Mouse (Mus musculus): ENCODE results near the gene 9430097D07Rik.

9430097D07Rik gene

GRCm38 (mm10) chr2:32566536-32567063 lies 8.9 kb downstream of the 9430097D07Rik start:
- DNase-seq (ENCODE audit: low spot score in 2 of 2) = no peak

- no peak for DNase-seq (ENCODE audit: low spot score in 2 of 2)
These were observed 15.9 kb downstream of the 9430097D07Rik start for GRCm38 (mm10) chr2:32559570-32559969.

- DNase-seq (ENCODE audit: low spot score in 2 of 2) = no peak
These were observed 19.5 kb downstream of the 9430097D07Rik start for GRCm38 (mm10) chr2:32556019-32556418.

- no peak for DNase-seq (ENCODE audit: low spot score in 2 of 2)
These were observed 20.0 kb downstream of the 9430097D07Rik start for GRCm38 (mm10) chr2:32555484-32555883.

- DNase-seq (ENCODE audit: low spot score in 2 of 2) = no peak
These were observed 21.8 kb downstream of the 9430097D07Rik start for GRCm38 (mm10) chr2:32553592-32554148.

- no peak for DNase-seq (ENCODE audit: low spot score in 2 of 2)
These were observed 24.2 kb downstream of the 9430097D07Rik start for GRCm38 (mm10) chr2:32551236-32551635.

- no peak for DNase-seq (ENCODE audit: low spot score in 2 of 2)
These were observed 25.7 kb downstream of the 9430097D07Rik start for GRCm38 (mm10) chr2:32549764-32550163.

GRCm38 (mm10) chr2:32549171-32549570 lies 26.3 kb downstream of the 9430097D07Rik start:
- DNase-seq (ENCODE audit: low spot score in 2 of 2) = no peak

GRCm38 (mm10) chr2:32547964-32548739 lies 27.3 kb downstream of the 9430097D07Rik start:
- DNase-seq (ENCODE audit: low spot score in 2 of 2) = no peak

GRCm38 (mm10) chr2:32547380-32547779 lies 28.1 kb downstream of the 9430097D07Rik start:
- DNase-seq (ENCODE audit: low spot score in 2 of 2) = no peak

- no peak for DNase-seq (ENCODE audit: low spot score in 2 of 2)
These were observed 28.5 kb downstream of the 9430097D07Rik start for GRCm38 (mm10) chr2:32546951-32547350.

- DNase-seq (ENCODE audit: low spot score in 2 of 2) = no peak
These were observed 32.4 kb downstream of the 9430097D07Rik start for GRCm38 (mm10) chr2:32543031-32543449.

- DNase-seq (ENCODE audit: low spot score in 2 of 2) = no peak
These were observed 33.4 kb downstream of the 9430097D07Rik start for GRCm38 (mm10) chr2:32541986-32542573.

- DNase-seq (ENCODE audit: low spot score in 2 of 2) = no peak
These were observed 34.1 kb downstream of the 9430097D07Rik start for GRCm38 (mm10) chr2:32541333-32541908.

- no peak for DNase-seq (ENCODE audit: low spot score in 2 of 2)
These were observed 36.0 kb downstream of the 9430097D07Rik start for GRCm38 (mm10) chr2:32539452-32539981.

GRCm38 (mm10) chr2:32538461-32538860 lies 37.0 kb downstream of the 9430097D07Rik start:
- DNase-seq (ENCODE audit: low spot score in 2 of 2) = no peak

GRCm38 (mm10) chr2:32537941-32538340 lies 37.5 kb downstream of the 9430097D07Rik start:
- no peak for DNase-seq (ENCODE audit: low spot score in 2 of 2)

GRCm38 (mm10) chr2:32537360-32537905 lies 38.1 kb downstream of the 9430097D07Rik start:
- DNase-seq (ENCODE audit: low spot score in 2 of 2) = no peak

GRCm38 (mm10) chr2:32536634-32537359 lies 38.7 kb downstream of the 9430097D07Rik start:
- DNase-seq (ENCODE audit: low spot score in 2 of 2) = peak; percentile 26 to 63

- DNase-seq (ENCODE audit: low spot score in 2 of 2) = no peak
These were observed 39.3 kb downstream of the 9430097D07Rik start for GRCm38 (mm10) chr2:32536086-32536633.

Data from right cerebral cortex, postnatal 36 days (tissue).